Mouse (Mus musculus): ENCODE data around the gene Ccne1.

GRCm38 (mm10) chr7:38086401-38086800 lies 20.9 kb downstream of the Ccne1 start:
- TF ChIP-seq CHD2 (IDR thresholded peaks at IDR 0.05; ENCODE audit: low read depth, low read length) (no peak), HCFC1 (IDR thresholded peaks at IDR 0.05; ENCODE audit: borderline replicate concordance, insufficient read depth, low read length) (no peak)

Measured in ES-E14 (cell line).